Mouse (Mus musculus): ENCODE results near the gene Igf1r.

DNA sequence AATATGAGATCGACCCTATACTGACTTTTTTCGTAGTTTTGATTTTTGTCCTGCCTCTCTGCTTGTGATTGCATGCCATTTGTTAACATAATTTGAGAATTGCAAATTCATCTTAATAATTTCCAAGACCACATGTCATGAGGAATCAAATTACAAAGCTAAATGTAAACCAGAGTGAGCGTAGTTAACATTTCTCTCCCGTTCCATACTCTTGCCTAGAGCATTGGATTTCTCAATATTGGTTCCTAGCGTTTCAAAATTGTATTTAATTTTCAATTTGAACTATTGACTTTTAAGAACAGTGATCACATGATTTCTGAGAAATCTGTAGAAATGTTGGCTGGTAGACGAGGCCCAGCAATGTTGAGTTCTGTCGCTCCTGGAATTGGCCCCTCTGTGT lies 30.8 kb downstream of the Igf1r start:
- TF ChIP-seq GATA1 (IDR thresholded peaks at IDR 0.05; ENCODE audit: low read length) (no peak), TAL1 (IDR thresholded peaks at IDR 0.05; ENCODE audit: low read length) (no peak)
